Mouse (Mus musculus) heart, embryonic 13.5 days (tissue): ENCODE data around the gene Hoxa11. TPM values are rescaled to one million over a fixed set of nuclear protein-coding genes. Genes with fewer than 3 reads are reported as not detected.
A peak's percentile ranks its signal among the peaks of the same experiment; 100 is the strongest.

ENCODE experiments used
- ATAC-seq: fragments of 200-750 bp; cut with Nextera tagmentation; 2 replicates; pipeline ENCODE4 v1.8.0; 2017; ENCODE audit warnings: moderate TSS enrichment; ENCODE audit not compliant: insufficient number of reproducible peaks, low FRiP score, low TSS enrichment; ENCODE audit errors: extremely low read depth
- H3K27ac ChIP-seq: fragments of 300-500 bp; sonication (generic); replicated peaks from 2 replicates; pipeline ENCODE4 v1.5.1; 2015; ENCODE audit warnings: moderate library complexity, mild to moderate bottlenecking, inconsistent platforms
- H3K27me3 ChIP-seq: fragments of 300-500 bp; sonication (generic); replicated peaks from 2 replicates; pipeline ENCODE4 v1.6.1; 2015; ENCODE audit warnings: mild to moderate bottlenecking, inconsistent platforms
- H3K36me3 ChIP-seq: fragments of 300-500 bp; sonication (generic); 2 replicates; pipeline ENCODE4 v1.6.1; 2015; ENCODE audit warnings: mild to moderate bottlenecking, inconsistent platforms
- H3K4me1 ChIP-seq: fragments of 300-500 bp; sonication (generic); 2 replicates; pipeline ENCODE4 v1.6.1; 2015; ENCODE audit warnings: inconsistent platforms
- H3K4me2 ChIP-seq: fragments of 300-500 bp; sonication (generic); 2 replicates; pipeline ENCODE4 v1.6.1; 2015; ENCODE audit warnings: inconsistent platforms, mild to moderate bottlenecking, moderate library complexity
- H3K4me3 ChIP-seq: fragments of 300-500 bp; sonication (generic); 2 replicates; pipeline ENCODE4 v1.5.1; 2015; ENCODE audit warnings: moderate library complexity, mild to moderate bottlenecking, inconsistent platforms
- H3K9ac ChIP-seq: fragments of 300-500 bp; sonication (generic); 2 replicates; pipeline ENCODE4 v1.6.1; 2015; ENCODE audit warnings: inconsistent platforms, mild to moderate bottlenecking, moderate library complexity
- H3K9me3 ChIP-seq: fragments of 300-500 bp; sonication (generic); 2 replicates; pipeline ENCODE4 v1.6.1; 2016; ENCODE audit warnings: inconsistent platforms
- WGBS: fragments of 180-500 bp; shearing (Covaris S2); methylation state at CpG from one replicate; pipeline ENCODE4 v1.1.7; 2015; ENCODE audit warnings: mixed read lengths; 5-methylcytosine and 5-hydroxymethylcytosine counted together
- polyA plus RNA-seq: library from polyadenylated mRNA; unstranded; fragments of >200 nt; fragmentation: Nextera tagmentation; extraction: Ambion mirVana; gene quantifications from 2 replicates; pipeline ENCODE4 v1.2.1, GENCODE M21; 2015

The Hoxa11 gene
- polyA plus RNA-seq, 1 experiment from 2014 or later = not detected

DNA sequence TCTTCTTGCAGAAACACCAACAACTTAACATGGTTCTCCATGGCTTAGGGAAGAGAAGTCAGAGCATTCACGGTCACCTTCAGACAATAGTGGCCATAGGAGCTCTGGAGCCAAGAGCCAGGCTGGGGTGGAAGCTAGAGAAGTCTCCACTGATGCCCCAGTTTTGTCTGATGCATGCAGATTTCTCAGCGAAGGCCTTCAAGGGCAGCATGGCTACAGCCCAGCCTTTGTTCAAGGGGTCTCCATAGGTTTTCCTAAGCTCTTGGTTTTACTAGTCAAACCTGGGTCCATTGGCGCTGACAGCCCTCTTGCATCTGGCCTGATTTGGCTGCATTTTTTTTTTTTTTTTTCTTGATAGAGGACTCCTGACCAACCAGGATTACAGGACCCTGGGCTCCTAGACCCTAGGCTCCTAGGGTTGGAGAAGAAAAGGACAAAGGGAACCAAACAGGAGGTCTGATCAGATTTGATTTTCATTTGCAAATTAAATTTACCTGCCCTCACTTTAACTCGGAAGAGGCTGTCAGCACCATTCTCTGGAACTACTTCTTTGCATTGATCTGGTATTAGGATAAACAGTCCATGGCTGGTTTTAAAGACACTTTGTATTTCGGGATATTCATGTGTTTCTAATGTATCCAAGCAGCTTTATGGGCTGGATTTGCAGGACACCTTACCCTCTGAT lies 18.6 kb upstream of the Hoxa11 start:
- peaks cover 96% of the 10 kb centered on the region for H3K27me3 ChIP-seq
- no peak overlapping the region for H3K9ac ChIP-seq
- H3K4me2 ChIP-seq = no peak overlapping the region
- peaks cover 15% of the 10 kb centered on the region for H3K4me1 ChIP-seq
- no peaks in the 10 kb centered on the region for H3K36me3 ChIP-seq
- H3K9me3 ChIP-seq = no peaks in the 10 kb centered on the region
- WGBS = 2% methylated on average over 5 of the region's 5 CpGs
- no peak for ATAC-seq
- no peak overlapping the region for H3K4me3 ChIP-seq
- no peak overlapping the region for H3K27ac ChIP-seq

DNA sequence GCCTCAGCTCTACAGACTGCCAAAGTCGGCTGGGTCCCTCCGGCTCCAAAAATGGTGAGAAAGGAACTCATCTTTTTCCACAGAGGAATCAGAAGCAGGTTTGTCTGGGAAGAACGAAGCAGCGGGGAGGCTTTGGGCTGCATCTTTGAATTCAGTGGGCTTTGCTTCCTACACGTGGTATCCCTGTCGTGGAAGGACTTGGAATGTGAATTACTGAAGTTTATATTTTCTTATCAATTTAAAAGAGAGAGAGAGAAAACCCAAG lies 17.6 kb upstream of the Hoxa11 start:
- Histone ChIP-seq H3K4me1 (peaks cover 15% of the 10 kb centered on the region), H3K4me3 (no peak overlapping the region), H3K27me3 (peaks cover 96% of the 10 kb centered on the region), H3K9ac (no peak overlapping the region), H3K4me2 (no peak overlapping the region), H3K9me3 (no peaks in the 10 kb centered on the region), H3K27ac (no peak overlapping the region), H3K36me3 (no peaks in the 10 kb centered on the region)
- no peak for ATAC-seq
- 2% methylated on average over 6 of the region's 6 CpGs for WGBS

GRCm38 (mm10) chr6:52262463-52263320 lies 17.1 kb upstream of the Hoxa11 start:
- Histone ChIP-seq H3K4me3 (no peak overlapping the region), H3K4me2 (no peak overlapping the region), H3K27ac (no peak overlapping the region), H3K36me3 (no peaks in the 10 kb centered on the region), H3K4me1 (peaks cover 15% of the 10 kb centered on the region), H3K9ac (no peak overlapping the region), H3K9me3 (no peaks in the 10 kb centered on the region), H3K27me3 (peaks cover 95% of the 10 kb centered on the region)
- WGBS = 1% methylated on average over 24 of the region's 24 CpGs
- no peak for ATAC-seq

DNA sequence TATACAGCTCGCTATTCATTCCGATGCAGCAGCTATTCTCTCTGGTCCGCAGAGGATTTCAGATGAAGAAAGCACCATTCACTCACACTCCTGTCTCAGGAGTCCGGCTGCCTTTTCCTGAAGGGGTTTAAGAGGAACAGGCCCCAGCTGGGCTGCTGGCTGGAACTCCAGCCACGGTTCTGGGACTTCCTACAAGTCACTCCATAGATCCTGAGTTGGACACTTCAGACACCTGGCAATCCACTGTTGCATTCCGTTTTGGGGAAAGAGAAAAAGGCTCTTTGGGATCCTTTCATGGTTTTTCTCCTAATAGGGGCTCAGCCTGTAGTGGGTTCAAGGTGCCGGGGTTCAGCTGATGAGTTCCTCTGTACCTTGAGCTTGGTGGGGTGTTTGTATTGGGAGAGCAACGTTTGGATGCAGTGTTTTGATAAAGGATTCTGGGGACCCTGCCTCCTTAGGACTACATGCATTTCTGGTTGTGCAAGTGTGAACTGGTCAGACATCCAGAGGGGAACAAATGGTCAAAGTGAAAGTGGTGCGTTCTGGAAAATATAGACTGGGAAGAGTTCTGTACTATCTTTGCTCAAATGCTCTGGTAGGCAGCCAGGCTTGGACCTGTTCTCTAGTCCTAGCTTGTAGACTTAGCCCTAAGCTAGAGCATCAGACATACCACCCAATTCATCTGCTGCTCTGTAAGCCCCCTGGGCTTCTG lies 16.3 kb upstream of the Hoxa11 start:
- no peak overlapping the region for H3K4me2 ChIP-seq
- peaks cover 95% of the 10 kb centered on the region for H3K27me3 ChIP-seq
- 4% methylated on average over 9 of the region's 9 CpGs for WGBS
- no peak overlapping the region for H3K9ac ChIP-seq
- peaks cover 15% of the 10 kb centered on the region for H3K4me1 ChIP-seq
- H3K36me3 ChIP-seq = no peaks in the 10 kb centered on the region
- H3K27ac ChIP-seq = no peak overlapping the region
- H3K4me3 ChIP-seq = no peak overlapping the region
- no peaks in the 10 kb centered on the region for H3K9me3 ChIP-seq
- ATAC-seq = no peak

GRCm38 (mm10) chr6:52260654-52261575 lies 15.3 kb upstream of the Hoxa11 start, which contains the start of gene Hoxa13:
TSS of gene Hoxa13 (minus strand) at chr6:52260880.
- peak within 1 kb of the TSS; percentile 56 for H3K4me3 ChIP-seq
- ATAC-seq = no peak
- H3K36me3 ChIP-seq = no peaks in the 10 kb centered on the region
- peak within 1 kb of the TSS; percentile 75 for H3K4me2 ChIP-seq
- 1% methylated on average over 39 of the region's 72 CpGs for WGBS
- H3K9me3 ChIP-seq = no peaks in the 10 kb centered on the region
- H3K4me1 ChIP-seq = peaks cover 15% of the 10 kb centered on the region
- H3K9ac ChIP-seq = 0 out of 2 replicates have a peak within 1 kb of the TSS, but pooled peaks have one; percentile 19
- H3K27ac ChIP-seq = no peak within 1 kb of the TSS
- peaks cover 94% of the 10 kb centered on the region for H3K27me3 ChIP-seq

DNA sequence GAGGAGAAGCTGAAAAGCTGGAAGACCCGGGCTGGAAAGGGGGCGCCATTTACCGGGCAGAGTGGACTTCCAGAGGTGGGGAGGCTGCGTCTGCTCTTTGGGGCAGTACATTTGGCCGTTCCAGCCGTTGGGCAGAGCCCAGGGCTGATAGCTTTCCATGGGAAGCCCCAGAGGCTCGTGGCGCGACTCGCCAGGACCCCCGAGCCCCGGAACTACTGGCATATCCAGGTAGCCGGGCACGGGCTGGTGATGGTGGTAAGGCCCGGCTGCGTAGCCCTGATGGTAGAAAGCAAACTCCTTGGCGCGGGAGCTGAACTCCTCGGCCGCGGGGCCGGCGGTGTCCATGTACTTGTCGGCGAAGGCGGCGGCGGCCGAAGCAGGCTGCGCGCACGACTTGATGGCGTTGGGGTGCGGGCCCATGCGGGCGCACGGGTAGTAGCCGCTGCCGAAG lies 14.2 kb upstream of the Hoxa11 start:
- H3K9me3 ChIP-seq = no peaks in the 10 kb centered on the region
- peaks cover 15% of the 10 kb centered on the region for H3K4me1 ChIP-seq
- WGBS = 1% methylated on average over 39 of the region's 39 CpGs
- no peak for ATAC-seq
- no peaks in the 10 kb centered on the region for H3K36me3 ChIP-seq
- H3K27me3 ChIP-seq = peaks cover 93% of the 10 kb centered on the region
- H3K4me2 ChIP-seq = peak overlapping the region; percentile 75
- peak overlapping the region; percentile 56 for H3K4me3 ChIP-seq
- no peak overlapping the region for H3K9ac ChIP-seq
- H3K27ac ChIP-seq = no peak overlapping the region

DNA sequence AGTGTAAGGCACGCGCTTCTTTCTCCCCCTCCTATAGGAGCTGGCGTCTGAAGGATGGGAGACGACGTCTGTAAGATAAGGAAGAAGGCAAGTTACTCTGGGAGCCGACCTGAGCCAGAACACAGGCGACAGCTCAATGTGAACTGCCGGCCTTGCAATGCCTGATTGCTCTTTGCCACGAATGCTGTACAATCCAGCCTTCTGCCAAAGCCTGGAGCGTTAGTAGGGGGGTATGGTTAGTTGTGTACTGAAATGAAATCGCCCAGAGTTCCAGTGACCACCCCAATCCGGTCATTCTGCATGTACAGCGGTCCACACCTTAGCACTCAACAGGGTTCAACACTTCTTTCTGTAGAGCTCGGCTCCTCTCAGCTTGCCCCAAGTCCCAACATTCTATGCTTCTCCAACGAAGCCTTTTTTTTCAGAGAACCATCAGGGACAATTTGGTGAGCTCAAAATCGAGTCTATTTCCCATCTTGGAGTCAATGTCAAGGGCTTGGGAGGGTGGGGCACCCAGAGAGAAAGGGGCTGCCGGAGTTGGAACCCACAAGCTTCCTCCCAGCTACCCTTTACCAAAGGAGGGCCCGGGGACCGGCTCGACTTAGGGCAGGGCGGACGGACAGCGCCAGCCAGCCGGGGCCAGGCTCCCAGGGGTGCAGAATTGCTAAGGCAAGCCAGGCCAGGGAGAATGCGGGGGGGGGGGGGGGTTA lies 13.6 kb upstream of the Hoxa11 start:
- no peak for ATAC-seq
- Histone ChIP-seq H3K4me1 (peaks cover 15% of the 10 kb centered on the region), H3K4me3 (0 out of 2 replicates have a peak overlapping the region, but pooled peaks have one; percentile 56), H3K4me2 (peak overlapping the region; percentile 75; the same call in 1 of the 2 replicates), H3K27me3 (peaks cover 93% of the 10 kb centered on the region), H3K9ac (no peak overlapping the region), H3K9me3 (no peaks in the 10 kb centered on the region), H3K36me3 (no peaks in the 10 kb centered on the region), H3K27ac (no peak overlapping the region)
- 2% methylated on average over 25 of the region's 25 CpGs for WGBS

DNA sequence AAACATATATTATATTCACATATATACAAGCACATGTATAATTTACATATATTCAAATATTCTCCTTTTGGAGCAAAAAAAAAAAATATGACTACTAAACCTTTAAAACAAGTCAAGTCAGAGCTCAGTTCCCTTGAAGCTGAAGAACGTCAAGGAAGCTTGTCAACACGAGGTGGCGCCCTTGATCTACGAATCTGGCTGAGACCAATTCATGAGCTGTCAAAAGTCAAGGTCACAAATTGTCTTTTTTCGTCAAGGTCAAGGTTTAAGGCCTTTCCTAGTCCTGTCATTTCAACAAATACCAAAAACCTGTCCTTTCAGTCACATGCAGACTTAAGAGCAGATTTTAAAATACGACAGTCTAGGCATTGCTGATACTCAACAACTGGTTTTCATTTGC lies 11.3 kb upstream of the Hoxa11 start:
- no peak for ATAC-seq
- Histone ChIP-seq H3K4me1 (peaks cover 20% of the 10 kb centered on the region), H3K27ac (no peak overlapping the region), H3K9me3 (no peaks in the 10 kb centered on the region), H3K4me3 (no peak overlapping the region), H3K36me3 (no peaks in the 10 kb centered on the region), H3K9ac (no peak overlapping the region), H3K4me2 (no peak overlapping the region), H3K27me3 (peaks cover 93% of the 10 kb centered on the region)
- under 1% methylated on average over 6 of the region's 6 CpGs for WGBS

DNA sequence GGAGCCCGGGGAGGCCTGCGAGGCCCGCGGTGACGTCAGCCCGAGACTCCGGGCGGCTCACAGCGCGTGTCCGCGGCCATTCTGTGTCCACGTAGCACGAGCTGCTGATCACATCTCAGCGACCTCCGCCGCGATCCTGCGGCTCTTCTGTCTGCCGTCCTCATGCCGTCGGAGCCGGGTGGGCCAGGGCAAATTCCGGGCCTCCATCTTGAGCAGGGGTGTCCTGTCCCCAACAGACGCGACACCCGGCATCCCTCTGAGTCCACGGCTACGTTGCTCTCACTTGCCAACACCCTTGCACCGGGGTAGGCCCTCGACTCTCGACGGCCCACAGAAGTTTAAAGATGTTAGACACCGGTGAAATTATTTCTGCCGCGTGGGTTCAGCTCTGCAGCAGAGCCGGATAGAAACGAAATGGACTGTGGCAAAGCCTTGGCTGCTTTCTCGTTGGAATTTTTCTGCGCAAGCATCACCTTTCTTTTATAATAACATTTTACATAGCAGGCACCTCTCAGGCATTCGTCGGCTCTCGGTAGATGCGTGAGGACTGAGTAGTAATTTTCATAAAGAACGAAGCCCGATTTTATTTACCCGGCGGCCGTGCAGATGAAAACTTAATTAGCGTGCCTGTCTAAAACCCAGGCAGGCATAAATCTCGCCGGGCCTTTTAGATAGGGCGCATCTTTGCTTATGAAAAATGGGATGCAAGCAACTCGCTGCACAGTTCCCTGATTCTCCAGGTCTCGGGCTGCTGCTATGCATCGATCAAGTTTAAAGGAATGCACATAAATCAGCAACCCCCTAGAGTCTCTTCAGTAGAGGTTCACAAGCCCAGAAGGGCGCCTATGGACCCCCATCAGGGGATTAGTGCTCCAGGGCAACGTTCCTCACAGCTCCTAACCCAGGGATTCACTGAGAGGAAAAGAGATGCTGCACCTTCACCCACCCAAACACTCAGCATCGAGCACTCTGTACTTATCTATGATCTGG lies 8.2 kb upstream of the Hoxa11 start:
- Histone ChIP-seq H3K27ac (no peak overlapping the region), H3K9ac (no peak overlapping the region), H3K36me3 (no peaks in the 10 kb centered on the region), H3K4me1 (peaks cover 6% of the 10 kb centered on the region), H3K9me3 (no peaks in the 10 kb centered on the region), H3K4me3 (peak overlapping the region; percentile 28), H3K4me2 (0 out of 2 replicates have a peak overlapping the region, but pooled peaks have one; percentile 13), H3K27me3 (peaks cover 95% of the 10 kb centered on the region)
- ATAC-seq = no peak
- 1% methylated on average over 59 of the region's 59 CpGs for WGBS
